Mouse (Mus musculus): Measurements from ENCODE around the gene Ganab. TPM values are rescaled to one million over a fixed set of nuclear protein-coding genes. Genes with fewer than 3 reads are reported as not detected.
"Not testable (repeated sequence)": the region's sequence is repeated elsewhere in the genome, so short reads cannot be mapped to it uniquely, and the experiment has no call there.

Gene Ganab
- total RNA-seq, 2 experiments from 2014 or later, result 94.4 to 96.8 TPM

DNA sequence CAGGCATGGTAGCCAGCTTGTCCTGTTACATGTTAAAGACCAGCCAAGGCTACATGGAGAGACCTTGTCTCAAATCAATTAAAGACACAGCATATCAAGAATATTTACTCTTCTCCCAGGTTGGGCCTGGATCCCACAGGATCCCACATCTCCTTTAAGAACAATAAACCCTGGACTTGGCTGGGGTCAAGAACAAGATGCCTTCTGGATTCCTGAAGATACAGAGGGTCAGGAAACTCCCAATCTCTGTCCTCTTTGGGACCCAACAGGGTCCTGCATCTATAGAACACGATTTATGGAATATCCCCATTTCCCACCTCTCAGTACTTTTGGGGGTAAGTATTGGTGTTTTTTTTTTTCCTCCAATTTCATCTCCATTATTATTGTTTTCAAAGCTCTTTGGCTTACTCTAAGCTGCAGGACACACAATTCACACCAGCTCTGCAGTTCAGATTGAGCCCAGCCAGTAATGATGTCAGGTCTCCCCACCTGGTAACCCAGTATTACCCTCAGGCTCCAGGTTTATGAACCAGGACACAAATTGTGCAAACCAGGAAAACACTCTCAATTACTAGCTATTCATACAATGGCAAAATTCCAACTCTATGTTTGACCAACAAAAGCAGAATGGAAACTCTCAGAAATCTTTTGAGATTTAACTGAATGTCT lies 10.8 kb upstream of the Ganab start:
- intact Hi-C loops (cut with DNase I), result no loop called here

DNA sequence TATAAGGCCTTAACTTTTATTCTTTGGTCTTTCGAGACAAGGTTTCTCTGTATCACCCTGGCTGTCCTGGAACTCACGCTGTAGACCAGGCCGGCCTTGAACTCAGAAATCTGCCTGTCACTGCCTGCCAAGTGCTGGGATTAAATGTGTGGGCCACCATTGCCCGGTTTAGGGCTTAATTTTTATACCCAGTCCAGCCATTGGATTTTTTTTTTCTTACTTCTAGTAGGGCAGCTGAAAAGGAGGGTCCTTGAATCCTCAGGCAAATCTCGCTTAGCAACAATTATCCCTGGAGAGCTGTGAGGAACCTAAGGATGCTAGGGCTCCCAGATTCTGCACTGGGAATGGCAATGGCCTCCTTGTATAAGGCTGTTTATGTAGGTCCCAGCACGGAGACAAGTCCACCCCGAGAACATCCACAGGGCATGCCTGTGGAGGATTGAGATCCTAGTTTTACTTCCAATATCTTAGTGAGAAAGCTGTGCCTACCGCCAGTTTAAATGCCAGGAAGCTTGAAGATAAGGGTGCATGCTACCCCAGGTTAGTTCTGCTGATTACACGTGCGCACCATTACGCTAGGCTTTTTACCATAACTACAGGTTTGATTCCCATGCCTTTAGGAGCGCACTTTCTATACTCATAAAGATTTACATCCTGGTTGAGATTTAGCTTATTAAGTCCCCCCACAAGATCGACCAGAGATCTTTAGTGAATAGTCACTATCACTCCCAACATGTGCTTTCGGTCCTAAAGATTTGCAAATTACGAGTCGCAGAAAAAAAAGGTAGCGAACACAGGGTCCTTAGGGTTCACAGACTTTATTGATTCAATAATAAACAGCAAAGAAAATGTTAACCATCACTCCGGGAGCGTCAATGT lies 10.0 kb upstream of the Ganab start:
- DNase-seq (ENCODE audit: extremely low spot score in 1 of 2, low spot score in 2 of 2), result no peak
- intact Hi-C loops (cut with DNase I), result no loop called here

More for the DNA sequence above, 10.8 kb upstream of the Ganab start:
- no peak for DNase-seq (ENCODE audit: extremely low spot score in 1 of 2, low spot score in 2 of 2)

DNA sequence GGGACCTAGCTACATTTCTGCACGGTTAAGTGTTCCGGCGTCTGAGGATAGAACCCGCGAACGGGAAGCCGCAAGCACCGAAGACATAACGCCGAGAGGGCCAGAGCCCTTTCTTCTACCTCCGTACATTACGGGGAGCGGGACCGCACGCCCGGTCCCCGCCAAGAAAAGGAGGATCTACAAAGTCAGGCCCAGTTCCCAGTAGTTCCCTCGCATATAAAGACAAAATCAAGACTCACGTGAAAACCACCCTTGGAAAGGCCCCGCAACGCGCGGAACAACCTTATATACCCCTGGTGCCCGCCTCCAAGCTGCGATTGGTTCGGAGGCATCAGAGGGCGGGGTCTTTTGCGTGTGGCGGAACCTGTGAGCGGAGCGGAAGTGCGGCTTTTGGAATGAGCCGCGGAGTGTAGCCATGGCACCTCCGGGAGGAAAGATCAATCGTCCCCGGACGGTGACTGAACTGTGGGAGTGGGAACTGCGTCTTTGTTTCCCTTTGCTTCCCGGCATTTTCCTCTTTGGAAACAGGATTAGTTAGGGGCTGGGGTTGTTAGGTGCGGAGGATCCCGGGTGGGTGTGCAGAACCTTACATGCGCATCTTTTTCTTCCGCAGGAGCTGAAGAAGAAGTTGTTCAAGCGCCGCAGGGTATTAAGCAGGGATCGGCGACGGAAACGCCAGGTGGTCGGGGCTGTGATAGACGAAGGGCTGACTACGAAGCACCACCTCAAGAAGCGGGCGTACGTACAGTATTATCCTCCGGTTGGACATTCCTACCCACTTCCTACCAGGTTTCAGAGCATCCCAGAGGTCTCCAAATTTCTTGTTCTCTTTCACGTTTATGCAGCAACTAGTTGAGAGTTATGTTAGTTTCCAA lies 9.1 kb upstream of the Ganab start, which contains the start of the genes 1810009A15Rik and Gm49416:
1810009A15Rik (plus strand) TSS at position 343 of the 875 bp plus-strand sequence.
Gm49416 (plus strand) TSS at position 416 of the 875 bp plus-strand sequence.
- intact Hi-C loops (cut with DNase I), result no loop called here
- DNase-seq (ENCODE audit: extremely low spot score in 1 of 2, low spot score in 2 of 2), result peak; percentile 94 to 97

DNA sequence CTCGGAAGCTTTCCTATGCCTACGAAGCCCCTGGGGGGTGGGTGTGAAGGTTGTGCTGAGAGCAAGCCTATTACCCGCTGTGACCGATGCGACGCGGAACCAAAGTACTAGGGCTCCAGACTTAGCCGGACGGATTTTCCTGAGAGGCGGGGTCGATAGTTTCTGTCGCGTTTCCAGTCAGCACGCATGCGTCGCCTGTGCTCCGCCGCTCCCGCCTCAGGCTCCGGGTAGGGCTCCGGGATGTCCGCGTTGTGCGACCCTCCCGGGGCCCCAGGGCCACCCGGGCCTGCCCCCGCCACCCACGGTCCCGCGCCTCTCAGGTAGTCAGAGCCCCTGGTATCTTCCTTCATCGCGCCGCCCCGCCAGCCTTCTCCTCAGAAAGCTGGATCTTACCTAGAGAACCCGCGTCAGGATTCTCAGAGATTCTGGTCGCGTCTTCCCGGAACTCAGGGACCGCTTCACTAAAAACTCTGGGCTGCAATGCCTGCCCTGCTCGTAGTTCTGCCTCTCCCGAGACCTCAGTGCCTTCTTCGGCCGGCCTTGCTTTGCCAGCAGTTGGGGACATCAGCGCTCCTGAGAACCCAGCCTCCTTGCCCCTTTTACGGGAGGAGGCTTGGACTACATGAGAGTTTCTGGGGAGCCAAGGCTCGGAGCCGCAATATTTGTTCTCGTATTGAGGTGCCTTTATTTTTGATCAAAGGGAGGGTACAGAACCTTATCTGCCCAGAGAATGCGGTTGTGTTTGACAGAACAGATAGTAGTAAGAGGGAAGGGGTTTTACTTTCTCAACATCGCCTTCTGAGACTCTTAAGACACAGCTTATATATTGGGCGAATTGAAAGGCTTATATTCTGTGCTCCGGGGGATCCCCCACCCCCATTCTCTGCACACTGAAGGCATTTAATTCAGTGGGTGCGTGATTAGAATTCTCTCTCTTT lies 4.8 kb upstream of the Ganab start, which contains the start of gene Ints5:
Ints5 (plus strand) TSS at position 177 of the 938 bp plus-strand sequence.
- DNase-seq (ENCODE audit: extremely low spot score in 1 of 2, low spot score in 2 of 2), result peak; percentile 82 to 90
- intact Hi-C loops (cut with DNase I), result no loop called here

DNA sequence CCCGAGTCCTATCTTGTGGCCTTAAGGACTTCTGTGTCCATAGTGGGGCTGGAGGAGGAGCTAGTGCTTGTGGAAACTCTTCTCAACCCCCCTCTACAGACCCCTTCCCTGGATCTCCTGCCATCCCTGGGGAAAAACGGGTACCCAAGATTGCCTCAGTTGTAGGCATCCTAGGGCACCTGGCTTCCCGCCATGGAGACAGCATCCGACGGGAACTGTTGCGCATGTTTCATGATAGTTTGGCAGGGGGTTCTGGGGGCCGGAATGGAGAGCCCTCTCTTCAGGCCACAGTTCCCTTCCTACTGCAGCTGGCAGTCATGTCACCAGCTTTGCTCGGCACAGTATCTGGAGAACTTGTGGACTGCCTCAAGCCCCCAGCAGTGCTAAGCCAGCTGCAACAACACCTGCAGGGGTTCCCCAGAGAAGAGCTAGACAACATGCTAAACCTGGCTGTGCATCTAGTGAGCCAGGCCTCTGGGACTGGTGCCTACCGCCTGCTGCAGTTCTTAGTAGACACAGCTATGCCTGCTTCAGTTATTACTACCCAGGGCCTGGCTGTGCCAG lies 2.4 kb upstream of the Ganab start:
- peak in 1 of 2 experiments; percentile 41 for DNase-seq (ENCODE audit: extremely low spot score in 1 of 2, low spot score in 2 of 2)
- intact Hi-C loops (cut with DNase I), result loop anchor here (5.0 kb wide), 1 partner anchor 53 kb away; no protein-coding TSS in a partner anchor

DNA sequence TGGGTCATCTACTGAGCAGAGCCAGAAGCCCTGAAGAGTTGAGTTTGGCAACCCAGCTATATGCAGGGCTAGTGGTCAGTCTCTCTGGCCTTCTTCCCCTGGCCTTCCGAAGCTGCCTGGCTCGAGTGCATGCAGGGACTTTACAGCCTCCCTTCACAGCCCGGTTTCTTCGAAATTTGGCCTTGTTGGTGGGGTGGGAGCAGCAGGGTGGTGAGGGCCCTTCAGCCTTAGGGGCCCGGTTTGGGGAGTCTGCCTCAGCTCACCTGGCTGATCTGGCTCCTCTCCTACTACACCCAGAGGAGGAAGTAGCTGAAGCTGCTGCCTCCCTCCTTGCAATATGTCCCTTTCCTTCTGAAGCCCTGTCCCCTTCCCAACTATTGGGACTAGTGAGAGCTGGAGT lies 1.6 kb upstream of the Ganab start:
- intact Hi-C loops (cut with DNase I), result loop anchor here (5.0 kb wide), 1 partner anchor 54 kb away; no protein-coding TSS in a partner anchor
- DNase-seq (ENCODE audit: extremely low spot score in 1 of 2, low spot score in 2 of 2), result not testable (repeated sequence)

DNA sequence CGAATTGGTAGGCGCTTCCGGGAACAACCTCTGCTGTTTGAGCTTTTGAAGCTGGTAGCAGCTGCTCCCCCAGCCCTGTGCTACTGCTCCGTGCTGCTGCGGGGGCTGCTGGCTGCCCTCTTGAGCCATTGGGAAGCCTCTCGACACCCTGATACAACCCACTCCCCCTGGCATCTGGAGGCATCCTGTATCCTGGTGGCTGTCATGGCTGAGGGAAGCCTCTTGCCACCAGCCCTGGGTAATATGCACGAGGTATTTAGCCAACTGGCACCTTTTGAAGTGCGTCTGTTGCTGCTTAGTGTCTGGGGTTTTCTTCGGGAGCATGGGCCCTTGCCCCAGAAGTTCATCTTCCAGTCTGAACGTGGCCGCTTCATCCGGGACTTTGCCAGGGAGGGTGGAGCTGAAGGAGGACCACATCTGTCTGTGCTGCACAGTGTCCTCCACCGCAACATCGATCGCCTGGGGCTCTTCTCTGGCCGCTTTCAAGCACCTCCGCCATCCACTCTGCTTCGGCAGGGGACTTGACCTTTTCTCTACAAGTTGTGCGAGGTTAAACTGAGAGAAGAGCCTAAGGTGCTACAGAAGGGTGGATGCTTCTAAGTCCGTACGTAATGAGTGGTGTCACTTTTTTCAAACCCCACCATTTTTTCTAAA lies 533 bp upstream of the Ganab start:
- intact Hi-C loops (cut with DNase I), result loop anchor here (5.0 kb wide), 1 partner anchor 55 kb away; no protein-coding TSS in a partner anchor
- DNase-seq (ENCODE audit: extremely low spot score in 1 of 2, low spot score in 2 of 2), result peak in 1 of 2 experiments; percentile 74

DNA sequence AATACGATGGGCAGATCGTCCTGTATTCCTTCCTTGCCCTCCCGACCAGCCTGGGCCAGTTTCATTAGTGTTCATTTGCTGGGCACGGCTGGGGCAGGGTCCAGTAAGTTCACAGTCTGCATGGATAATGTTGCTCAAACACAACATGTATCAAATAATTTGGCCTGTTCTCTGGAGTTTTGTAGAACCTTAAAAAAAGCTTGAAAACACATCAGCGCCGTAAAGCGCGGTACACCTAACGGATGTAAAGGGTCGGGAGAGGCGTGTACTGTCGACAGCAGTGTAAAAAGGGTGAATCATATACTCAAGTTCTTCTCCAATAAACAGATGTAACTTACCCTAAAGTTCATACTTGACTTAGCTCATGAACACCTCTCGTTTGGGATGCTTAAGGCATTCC lies 705 bp downstream of the Ganab start:
- intact Hi-C loops (cut with DNase I), result loop anchor here (5.0 kb wide), 1 partner anchor 56 kb away; no protein-coding TSS in a partner anchor
- no peak for DNase-seq (ENCODE audit: extremely low spot score in 1 of 2, low spot score in 2 of 2)

DNA sequence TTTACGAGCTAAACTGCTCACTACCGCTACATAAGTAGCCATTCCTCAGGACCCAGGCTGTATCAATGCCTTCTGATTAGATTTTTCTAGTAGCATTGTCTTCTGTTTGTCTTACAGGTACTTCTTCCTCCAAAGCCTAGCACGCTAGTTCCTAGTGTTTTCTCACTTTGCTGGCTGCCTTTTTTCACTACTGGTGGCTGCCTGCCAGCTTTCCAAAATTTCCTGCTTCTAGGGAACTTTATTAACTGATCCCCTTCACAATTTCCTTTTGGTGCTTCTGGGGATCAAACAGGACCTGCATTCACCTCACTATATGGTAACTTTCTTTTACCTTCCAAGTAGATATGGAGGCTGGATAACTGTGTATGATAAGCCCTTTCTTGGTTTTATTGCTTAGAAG lies 1.2 kb downstream of the Ganab start:
- DNase-seq (ENCODE audit: extremely low spot score in 1 of 2, low spot score in 2 of 2), result no peak
- intact Hi-C loops (cut with DNase I), result loop anchor here (5.0 kb wide), 1 partner anchor 57 kb away; no protein-coding TSS in a partner anchor

DNA sequence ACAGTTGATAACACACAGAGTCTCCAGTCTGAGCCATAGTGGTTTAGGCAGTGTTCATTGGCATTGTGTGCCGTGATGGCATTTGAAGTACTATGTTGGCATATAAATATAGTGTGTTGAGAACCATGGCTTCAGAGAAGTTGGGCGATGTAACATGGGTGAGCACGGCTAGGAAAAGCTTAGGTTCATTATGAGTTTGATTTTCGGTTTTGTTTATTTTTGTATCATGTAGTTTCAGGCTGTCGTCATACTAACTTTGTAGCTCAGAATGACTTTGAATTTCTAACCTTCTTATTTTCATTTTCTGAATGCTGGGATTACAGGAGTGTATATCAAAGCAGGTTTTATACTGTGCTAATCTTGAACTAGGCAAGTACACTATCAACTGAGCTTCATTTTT lies 5.5 kb downstream of the Ganab start:
- no peak for DNase-seq (ENCODE audit: extremely low spot score in 1 of 2, low spot score in 2 of 2)
- intact Hi-C loops (cut with DNase I), result no loop called here

DNA sequence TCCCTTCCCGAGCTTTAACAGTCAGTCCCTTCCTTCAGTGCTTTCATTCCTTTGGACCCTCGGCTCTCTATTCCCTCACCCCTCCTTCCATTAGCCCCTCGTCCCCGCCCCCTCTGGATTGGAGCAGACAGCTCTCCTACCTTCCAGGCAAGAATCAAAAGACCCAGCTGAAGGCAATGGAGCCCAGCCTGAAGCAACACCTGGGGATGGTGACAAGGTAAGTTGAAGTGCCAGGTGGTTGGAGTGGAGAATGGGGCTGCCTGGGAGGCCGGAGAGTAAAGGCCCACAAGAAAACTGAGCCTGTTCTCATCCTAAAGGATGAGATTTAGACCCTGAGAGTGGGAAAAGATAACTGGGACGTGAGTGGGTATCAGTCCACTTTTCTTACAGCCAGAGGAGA lies 10.7 kb downstream of the Ganab start:
- no peak for DNase-seq (ENCODE audit: extremely low spot score in 1 of 2, low spot score in 2 of 2)
- intact Hi-C loops (cut with DNase I), result no loop called here

DNA sequence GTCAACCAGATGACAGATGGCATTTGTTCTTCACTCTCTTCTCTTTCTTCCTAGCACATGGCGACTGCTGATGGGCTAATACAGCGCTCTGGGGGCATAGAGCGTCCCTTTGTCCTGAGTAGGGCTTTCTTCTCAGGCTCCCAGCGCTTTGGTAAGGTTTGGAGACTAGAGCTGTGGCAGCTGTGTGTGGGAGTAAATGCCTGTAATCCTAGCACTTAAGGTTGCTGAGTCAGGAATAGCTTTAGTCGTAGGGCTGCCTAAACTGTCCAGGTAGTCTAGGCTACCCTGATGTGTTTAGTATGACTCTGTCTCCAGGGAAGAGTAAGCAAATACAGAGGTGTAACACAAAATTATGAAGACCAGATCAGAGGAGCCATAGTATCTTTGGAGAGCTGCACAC lies 13.9 kb downstream of the Ganab start:
- DNase-seq (ENCODE audit: extremely low spot score in 1 of 2, low spot score in 2 of 2), result no peak

DNA sequence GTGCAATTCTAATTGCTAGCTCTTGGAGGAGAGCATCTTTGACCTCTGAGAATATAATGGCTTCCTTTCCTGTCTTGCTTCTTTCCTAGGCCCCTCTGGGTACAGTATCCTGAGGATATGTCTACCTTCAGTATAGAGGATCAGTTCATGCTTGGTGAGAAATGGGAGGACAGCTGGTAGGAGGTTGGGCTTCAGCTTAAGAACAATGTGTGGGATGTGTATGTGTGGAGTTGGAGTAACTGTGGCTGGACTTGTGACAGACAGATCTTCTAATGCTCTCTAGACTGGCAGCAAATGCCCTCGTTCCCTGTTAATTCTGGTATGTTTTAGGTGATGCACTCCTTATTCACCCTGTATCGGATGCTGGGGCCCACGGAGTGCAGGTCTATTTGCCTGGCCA lies 16.3 kb downstream of the Ganab start:
- intact Hi-C loops (cut with DNase I), result loop anchor here (5.0 to 10.0 kb wide), 2 partner anchors 87 to 159 kb away; partner anchors contain the start of genes AC129217.1 and Nxf1
- no peak for DNase-seq (ENCODE audit: extremely low spot score in 1 of 2, low spot score in 2 of 2)

More for the DNA sequence above, 13.9 kb downstream of the Ganab start:
- intact Hi-C loops (cut with DNase I), result loop anchor here (5.0 to 10.0 kb wide), 2 partner anchors 85 to 157 kb away; partner anchors contain the start of genes AC129217.1 and Nxf1

DNA sequence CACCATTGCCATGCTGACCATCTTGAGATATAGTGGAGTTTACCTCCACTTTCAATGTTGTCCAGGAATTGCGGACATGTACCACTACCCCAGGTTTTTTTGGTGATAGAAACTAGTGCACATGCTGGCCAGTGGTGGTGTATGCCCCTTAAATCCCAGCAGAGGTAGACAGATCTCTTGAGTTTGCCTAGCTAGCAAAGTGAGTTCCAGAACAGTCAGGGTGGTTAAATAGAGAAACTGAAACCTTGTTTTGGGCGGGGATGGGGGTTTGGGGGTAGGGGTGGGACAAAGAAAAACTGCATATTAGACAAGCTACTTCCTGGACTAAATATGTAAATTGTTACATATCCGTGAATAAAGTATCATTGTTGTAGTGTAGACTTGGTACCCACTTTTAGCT lies 21.1 kb downstream of the Ganab start:
- no peak for DNase-seq (ENCODE audit: extremely low spot score in 1 of 2, low spot score in 2 of 2)
- intact Hi-C loops (cut with DNase I), result loop anchor here (10.0 kb wide), 1 partner anchor 164 kb away; the partner anchor contains the start of gene Nxf1

DNA sequence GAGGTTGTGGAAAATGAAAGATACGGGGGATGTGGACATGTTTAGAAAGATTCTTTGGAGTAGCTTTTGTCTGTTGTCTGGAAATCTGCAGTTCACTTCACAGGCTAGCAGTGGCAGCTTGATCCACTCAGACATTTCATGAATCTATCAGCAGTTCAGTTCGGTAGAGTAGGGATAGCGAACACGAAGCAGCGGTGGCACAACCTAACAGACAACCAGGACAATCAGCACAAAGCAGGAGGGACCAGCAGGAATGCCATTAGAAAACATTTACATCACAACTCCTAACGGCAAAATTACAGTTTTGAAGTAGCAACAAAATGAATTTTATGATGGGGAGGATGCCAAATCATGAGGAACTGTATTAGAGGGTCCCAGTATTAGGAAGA lies 21.8 kb downstream of the Ganab start:
- DNase-seq (ENCODE audit: extremely low spot score in 1 of 2, low spot score in 2 of 2), result no peak
- intact Hi-C loops (cut with DNase I), result loop anchor here (10.0 kb wide), 1 partner anchor 165 kb away; the partner anchor contains the start of gene Nxf1

DNA sequence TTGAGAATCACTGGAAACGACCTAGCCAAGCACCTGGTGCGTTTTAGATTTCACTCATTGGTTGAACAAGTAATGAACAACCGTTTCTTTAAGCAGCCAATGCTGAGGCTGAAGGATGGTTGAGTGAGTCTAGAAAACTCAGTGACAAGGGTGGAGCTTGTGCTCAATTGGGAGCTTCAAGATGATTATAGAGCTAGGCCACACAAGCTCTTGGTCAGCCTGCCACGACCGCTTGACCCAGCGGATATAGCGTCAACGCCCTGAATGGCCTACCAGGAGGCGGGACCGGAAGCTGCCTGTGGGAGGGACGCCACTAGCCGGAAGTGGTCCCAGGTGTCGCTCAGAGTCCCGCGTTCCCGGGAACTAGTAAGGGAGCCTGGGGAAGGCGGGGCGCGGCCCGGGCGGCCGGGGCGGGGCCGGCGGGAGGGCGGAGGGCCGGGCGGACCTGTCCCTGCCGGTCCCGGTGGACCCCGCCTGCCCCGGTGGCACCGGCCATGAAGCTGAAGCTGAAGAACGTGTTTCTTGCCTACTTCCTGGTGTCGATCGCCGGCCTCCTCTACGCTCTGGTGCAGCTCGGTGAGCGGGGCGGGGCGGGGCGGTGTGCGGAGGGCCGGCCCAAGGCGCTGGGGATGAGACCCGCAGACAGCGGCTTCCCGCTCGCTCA lies 22.3 kb downstream of the Ganab start, which contains the start of gene B3gat3:
B3gat3 (plus strand) TSS at position 302 of the 664 bp plus-strand sequence.
- DNase-seq (ENCODE audit: extremely low spot score in 1 of 2, low spot score in 2 of 2), result peak; percentile 90 to 97
- intact Hi-C loops (cut with DNase I), result no loop called here
